Mouse (Mus musculus) testis, adult 2 months (tissue): ENCODE results near the gene Il33.

Experiments used
- CTCF ChIP-seq: fragments of 200-500 bp; IDR thresholded peaks from 2 replicates; pipeline ENCODE4 v1.5.1; 2012; ENCODE audit warnings: low read depth, mild to moderate bottlenecking, inconsistent platforms, low read length, moderate library complexity; ENCODE audit not compliant: control insufficient read depth, insufficient read depth, insufficient replicate concordance
- POLR2A ChIP-seq: fragments of 200-500 bp; IDR thresholded peaks from 2 replicates; pipeline ENCODE4 v1.6.1; 2012; ENCODE audit warnings: low read depth, mild to moderate bottlenecking, inconsistent platforms, low read length, moderate library complexity; ENCODE audit not compliant: control insufficient read depth

- TF ChIP-seq POLR2A, result no peak
- no peak for TF ChIP-seq CTCF
Observed at GRCm38 (mm10) chr19:29885548-29885947, 39.4 kb upstream of the Il33 start.
